ENCODE assay signal across 17 mouse cellular contexts in the genomic region with DNA sequence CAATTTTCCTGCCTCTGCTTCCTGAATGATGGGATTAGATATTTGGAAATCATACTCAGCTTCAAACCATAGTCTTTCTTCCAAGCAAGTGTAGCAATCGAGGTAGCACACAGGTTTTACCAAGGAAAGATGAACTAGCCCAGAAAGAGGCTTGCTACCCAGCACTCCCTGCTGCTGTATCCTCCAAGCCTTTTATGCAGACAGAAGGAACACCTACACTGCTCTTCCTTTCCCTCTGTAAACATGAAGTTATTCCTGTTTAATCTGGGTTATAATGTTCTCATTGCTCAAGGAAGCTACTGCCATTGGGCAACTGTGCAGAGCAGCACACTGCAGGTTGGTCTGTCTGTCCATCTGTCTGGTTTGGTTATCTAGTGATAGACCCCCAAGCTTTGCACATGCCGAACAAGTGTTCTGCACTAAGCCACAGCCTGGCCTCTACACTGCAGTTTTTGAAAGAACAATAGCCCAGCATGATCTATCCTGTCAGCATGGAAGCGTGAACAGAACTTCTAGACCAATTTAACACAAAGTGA. TPM values are rescaled to one million over a fixed set of nuclear protein-coding genes. Genes with fewer than 3 reads are reported as not detected.
"Had no signal": no experiment of that assay in that cellular context is flagged by ENCODE, and none has a peak within 500 bp of the region (broad histone marks: within the 10 kb centered on the region; RNA-seq: fewer than 3 reads in every experiment).

No protein-coding gene starts in this region.

- H3K27me3 ChIP-seq: neural tube, embryonic 15.5 days had no signal

- H3K4me2 ChIP-seq: liver, embryonic 12.5 days; lung, embryonic 14.5 days; neural tube, embryonic 15.5 days had no signal

- H3K4me3 ChIP-seq: limb, embryonic 10.5 days; liver, embryonic 12.5 days; midbrain, embryonic 10.5 days; myocyte; neural tube, embryonic 15.5 days had no signal

- DNase-seq: kidney, adult 11 months; kidney, adult 9 months; kidney, postnatal 36 days; lung, embryonic 14.5 days; lung, postnatal 10 days; lung, postnatal 4 days; midbrain, embryonic 14.5 days; right cerebral cortex, postnatal 14 days; thymus, postnatal 4 days had no signal

- H3K9me3 ChIP-seq: limb, embryonic 10.5 days; liver, embryonic 12.5 days; midbrain, embryonic 10.5 days; neural tube, embryonic 15.5 days had no signal

- H3K36me3 ChIP-seq: limb, embryonic 10.5 days; liver, embryonic 12.5 days; midbrain, embryonic 10.5 days; neural tube, embryonic 15.5 days had no signal

- H3K9ac ChIP-seq: liver, embryonic 12.5 days; lung, embryonic 14.5 days; neural tube, embryonic 15.5 days had no signal

- H3K4me1 ChIP-seq: limb, embryonic 10.5 days; liver, embryonic 12.5 days; midbrain, embryonic 10.5 days; neural tube, embryonic 15.5 days had no signal

- ATAC-seq: liver, embryonic 12.5 days had no signal

- H3K27ac ChIP-seq: kidney, postnatal 0 days; limb, embryonic 10.5 days; liver, embryonic 12.5 days; midbrain, embryonic 10.5 days; neural tube, embryonic 15.5 days; stomach, postnatal 0 days had no signal

RNA-seq across cellular contexts. Expression of a gene that starts 7.3 kb away (rescaled TPM):
- total RNA-seq: megakaryocyte, adult 5-6 weeks had no signal
- polyA plus RNA-seq: myocyte had no signal
